Mouse (Mus musculus) cerebellum, adult 2 months (tissue): Measurements from ENCODE around the gene Trank1. TPM values are rescaled to one million over a fixed set of nuclear protein-coding genes. Genes with fewer than 3 reads are reported as not detected.

Source experiments
- DNase-seq, 2 experiments: peaks; one replicate each; pipeline ENCODE4 v3.0.0; 2021
- H3K27ac ChIP-seq: fragments of 200-500 bp; 2 replicates; pipeline ENCODE4 v1.5.1; 2012; ENCODE audit warnings: low read length, control low read depth, inconsistent platforms; ENCODE audit not compliant: insufficient read depth
- H3K27me3 ChIP-seq: fragments of 200-500 bp; 2 replicates; pipeline ENCODE4 v1.6.1; 2012; ENCODE audit warnings: inconsistent platforms, mild to moderate bottlenecking, low read length, moderate library complexity; ENCODE audit not compliant: control insufficient read depth, insufficient read depth
- H3K4me1 ChIP-seq: fragments of 200-500 bp; 2 replicates; pipeline ENCODE4 v1.6.1; 2011; ENCODE audit warnings: low read length; ENCODE audit not compliant: control insufficient read depth, insufficient read depth
- H3K4me3 ChIP-seq: fragments of 200-500 bp; replicated peaks from 2 replicates; pipeline ENCODE3; 2011; ENCODE audit warnings: mild to moderate bottlenecking, low read depth, low read length, control low read depth; ENCODE audit not compliant: insufficient read depth
- CTCF ChIP-seq: fragments of 200-500 bp; IDR thresholded peaks from 2 replicates; pipeline ENCODE4 v1.5.1; 2011; ENCODE audit warnings: low read depth, mild to moderate bottlenecking, control low read depth, low read length, moderate library complexity, borderline replicate concordance; ENCODE audit not compliant: insufficient read depth
- POLR2A ChIP-seq: fragments of 200-500 bp; IDR thresholded peaks from 2 replicates; pipeline ENCODE4 v1.6.1; 2011; ENCODE audit warnings: low read length, control low read depth, borderline replicate concordance; ENCODE audit not compliant: insufficient read depth
- WGBS: fragments of 180-500 bp; shearing (Covaris S2); methylation state at CpG from one replicate; pipeline ENCODE4 v1.1.7; 2018; 5-methylcytosine and 5-hydroxymethylcytosine counted together
- polyA plus RNA-seq: library from polyadenylated mRNA; depleted of rRNA; stranded (reverse); fragments of >200 nt; gene quantifications from 2 replicates; pipeline ENCODE4 v1.2.3, GENCODE M21; 2012

Gene Trank1
- polyA plus RNA-seq, 1 experiment = 93.4 TPM

DNA sequence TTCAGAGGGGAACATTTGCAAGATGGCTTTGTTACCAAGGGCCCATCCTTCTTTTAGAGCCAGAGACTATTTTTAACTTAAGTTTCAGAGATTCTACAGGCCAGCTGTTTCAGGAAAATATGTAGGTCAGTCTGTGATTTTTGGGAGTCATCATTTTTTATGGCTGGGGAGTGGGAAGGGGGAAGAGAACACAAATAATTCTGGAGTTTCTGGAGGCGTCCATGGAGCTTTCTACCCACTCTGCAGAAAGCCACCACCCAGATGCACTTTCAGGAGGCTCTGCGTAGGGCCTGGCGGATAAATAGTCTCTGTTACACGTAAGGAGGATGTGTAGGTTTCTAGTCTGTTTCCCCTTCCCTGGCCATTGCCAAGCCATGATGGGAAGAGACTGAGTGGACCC, 88.5 kb downstream of the Trank1 start:
- no peaks in the 10 kb centered on the region for H3K27me3 ChIP-seq
- 96% methylated on average over 4 of the region's 4 CpGs for WGBS
- no peak overlapping the region for H3K4me3 ChIP-seq
- H3K4me1 ChIP-seq = no peaks in the 10 kb centered on the region
- no peak for DNase-seq
- no peak for TF ChIP-seq POLR2A
- TF ChIP-seq CTCF = no peak
- no peak overlapping the region for H3K27ac ChIP-seq

DNA sequence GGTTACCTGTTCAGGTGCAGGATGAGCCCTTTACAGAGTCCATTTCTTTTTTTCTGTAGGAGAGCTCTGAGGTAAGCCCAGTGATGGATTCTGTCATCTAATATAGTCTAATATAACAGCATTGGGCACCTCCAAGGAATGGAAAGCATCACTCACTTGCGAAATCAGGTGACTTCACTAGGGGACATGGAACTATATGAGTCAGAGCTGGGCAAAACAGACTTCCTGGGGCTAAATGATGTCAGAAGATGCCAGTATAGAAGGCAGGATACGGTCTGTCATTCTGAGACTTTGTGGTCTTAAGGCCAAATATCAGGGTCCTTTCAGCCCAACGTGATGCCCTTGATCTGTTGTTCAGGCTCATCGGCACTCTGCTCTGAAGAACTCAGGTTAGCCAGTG, 91.6 kb downstream of the Trank1 start:
- 96% methylated on average over 4 of the region's 4 CpGs for WGBS
- Histone ChIP-seq H3K27me3 (no peaks in the 10 kb centered on the region), H3K27ac (no peak overlapping the region), H3K4me3 (no peak overlapping the region), H3K4me1 (no peaks in the 10 kb centered on the region)
- TF ChIP-seq CTCF (no peak), POLR2A (no peak)
- no peak for DNase-seq

DNA sequence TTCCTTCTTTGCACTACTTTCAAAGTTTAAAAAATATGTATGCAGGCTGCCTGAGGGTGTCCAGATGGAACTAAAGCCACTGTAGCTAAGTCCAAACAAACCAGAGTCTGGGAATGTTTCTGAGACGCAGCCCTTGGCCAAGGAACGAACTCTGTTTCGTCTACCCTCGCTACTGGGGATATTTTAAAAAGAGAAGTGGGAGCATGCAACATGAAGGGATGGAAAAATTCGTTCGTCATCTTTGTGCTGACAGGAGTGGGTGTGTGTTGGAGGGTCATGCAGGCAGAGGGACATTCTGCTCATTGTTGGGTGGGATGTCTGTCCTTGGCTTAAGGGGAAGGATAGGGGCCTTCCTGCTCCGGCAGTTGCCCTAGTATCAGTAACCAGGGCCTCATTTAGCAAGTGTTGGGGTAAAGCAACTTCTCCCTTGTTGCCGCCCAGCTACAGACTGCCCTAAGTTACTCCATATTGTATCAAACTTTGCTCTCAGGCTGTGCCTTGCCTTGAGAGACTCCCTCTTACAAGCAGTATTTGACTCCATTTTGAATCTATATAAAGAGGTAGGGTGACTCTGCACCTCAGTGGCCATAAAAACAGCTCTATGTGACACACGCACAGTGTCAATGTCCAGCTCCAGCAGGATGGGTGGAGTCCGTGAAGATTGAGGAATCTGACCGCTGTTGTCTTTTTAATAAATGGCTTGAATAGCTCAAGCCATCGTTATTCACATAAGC, 93.0 kb downstream of the Trank1 start:
- H3K4me1 ChIP-seq = no peaks in the 10 kb centered on the region
- TF ChIP-seq CTCF = no peak
- TF ChIP-seq POLR2A = no peak
- H3K4me3 ChIP-seq = no peak overlapping the region
- 85% methylated on average over 12 of the region's 12 CpGs for WGBS
- no peak for DNase-seq
- H3K27me3 ChIP-seq = no peaks in the 10 kb centered on the region
- no peak overlapping the region for H3K27ac ChIP-seq

DNA sequence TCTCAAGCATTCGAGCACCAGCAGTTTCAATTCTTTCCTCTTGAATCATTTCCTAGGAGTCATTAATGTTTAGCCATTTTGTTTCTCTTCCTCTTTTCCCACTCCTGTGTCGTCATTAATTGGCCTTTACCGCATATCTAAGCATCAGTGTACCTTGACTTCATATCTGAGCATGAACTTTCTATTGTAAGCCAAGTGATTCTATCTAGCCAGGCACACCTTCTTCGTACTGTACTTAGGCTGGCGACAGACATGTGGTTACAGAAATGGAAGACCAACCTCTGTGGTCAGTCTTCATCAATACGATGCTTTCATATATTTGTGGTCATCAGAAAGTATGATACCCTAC, 93.5 kb downstream of the Trank1 start:
- DNase-seq = no peak
- H3K27me3 ChIP-seq = no peaks in the 10 kb centered on the region
- H3K27ac ChIP-seq = no peak overlapping the region
- H3K4me1 ChIP-seq = no peaks in the 10 kb centered on the region
- TF ChIP-seq POLR2A (no peak), CTCF (no peak)
- no peak overlapping the region for H3K4me3 ChIP-seq
- WGBS = 93% methylated on average over 6 of the region's 6 CpGs

DNA sequence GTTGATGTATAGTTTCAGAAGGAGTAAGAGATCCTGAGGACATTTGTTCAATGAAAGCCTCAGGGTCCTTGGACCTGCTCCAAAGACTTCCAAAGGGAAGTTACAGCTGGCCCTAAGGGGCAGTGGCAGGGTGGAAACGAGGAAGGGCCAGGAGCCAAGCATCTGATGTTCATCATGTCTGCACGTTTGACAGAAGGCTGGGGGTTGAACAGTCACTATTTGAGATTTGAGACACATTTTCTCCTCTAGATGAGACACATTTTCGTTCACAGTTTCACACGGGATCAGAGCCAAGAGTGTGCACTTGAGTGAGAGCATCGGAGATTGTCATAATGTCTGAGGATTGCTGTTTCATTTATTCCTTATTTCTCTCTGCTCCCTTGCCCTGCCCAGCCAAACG, 96.5 kb downstream of the Trank1 start:
- no peak for DNase-seq
- no peaks in the 10 kb centered on the region for H3K4me1 ChIP-seq
- no peak overlapping the region for H3K4me3 ChIP-seq
- H3K27me3 ChIP-seq = no peaks in the 10 kb centered on the region
- 8% methylated on average over 6 of the region's 6 CpGs for WGBS
- TF ChIP-seq CTCF (no peak), POLR2A (no peak)
- no peak overlapping the region for H3K27ac ChIP-seq

DNA sequence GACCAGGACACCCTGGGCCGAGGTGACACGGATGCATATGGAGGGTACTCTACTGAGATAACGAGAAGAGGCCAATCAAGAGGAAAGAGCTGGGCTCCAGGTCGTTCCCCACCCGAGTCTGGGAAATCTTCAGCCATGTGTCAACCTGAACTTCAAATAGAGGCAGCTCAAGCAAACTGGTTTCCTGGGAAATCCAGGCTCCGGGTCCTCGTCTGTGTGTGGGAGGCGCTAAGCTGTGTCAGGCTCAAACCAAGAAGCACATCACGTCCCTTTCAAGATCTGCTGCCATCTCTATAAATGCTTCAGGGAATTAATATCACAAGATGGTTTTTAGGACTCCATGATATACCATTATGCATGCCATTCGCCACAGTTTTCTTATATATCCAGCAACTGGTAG, 96.9 kb downstream of the Trank1 start:
- 39% methylated on average over 10 of the region's 10 CpGs for WGBS
- no peak for DNase-seq
- TF ChIP-seq POLR2A (no peak), CTCF (no peak)
- Histone ChIP-seq H3K27ac (no peak overlapping the region), H3K27me3 (no peaks in the 10 kb centered on the region), H3K4me1 (no peaks in the 10 kb centered on the region), H3K4me3 (no peak overlapping the region)

DNA sequence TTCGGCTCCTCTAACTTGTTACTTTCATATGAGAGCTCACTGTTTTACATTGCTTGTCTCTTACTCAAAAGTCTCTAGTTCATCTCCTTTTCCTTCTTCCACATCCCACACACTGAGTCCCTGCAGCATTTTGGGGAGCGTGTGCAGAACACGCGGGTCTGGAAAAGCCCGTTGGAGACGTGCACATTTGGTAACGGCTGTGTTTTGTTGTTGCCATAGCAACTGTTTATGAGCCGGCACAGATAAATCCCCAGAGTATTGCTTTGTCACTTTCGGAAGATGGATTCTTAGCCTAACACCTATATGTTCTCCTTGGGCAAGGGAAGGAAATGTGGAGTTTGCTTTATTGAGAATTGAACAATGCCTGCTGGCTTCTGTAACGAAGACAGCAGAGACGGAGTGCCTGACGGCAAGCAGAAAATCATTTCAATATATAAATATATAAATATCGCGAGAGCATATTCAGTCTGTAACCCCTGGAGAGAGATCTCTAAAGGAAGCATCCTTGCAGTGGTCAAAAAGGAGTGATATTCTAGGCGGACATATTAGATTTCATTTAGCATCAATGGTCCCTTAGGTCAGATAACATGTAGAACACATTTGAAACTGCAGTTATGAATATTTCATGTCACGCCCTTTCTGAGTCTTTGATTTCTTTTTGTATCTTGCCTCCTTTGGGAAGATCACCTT, 101.1 kb downstream of the Trank1 start:
- no peak overlapping the region for H3K27ac ChIP-seq
- 25% methylated on average over 16 of the region's 16 CpGs for WGBS
- TF ChIP-seq POLR2A (no peak), CTCF (no peak)
- no peaks in the 10 kb centered on the region for H3K27me3 ChIP-seq
- no peaks in the 10 kb centered on the region for H3K4me1 ChIP-seq
- DNase-seq = no peak
- H3K4me3 ChIP-seq = no peak overlapping the region

DNA sequence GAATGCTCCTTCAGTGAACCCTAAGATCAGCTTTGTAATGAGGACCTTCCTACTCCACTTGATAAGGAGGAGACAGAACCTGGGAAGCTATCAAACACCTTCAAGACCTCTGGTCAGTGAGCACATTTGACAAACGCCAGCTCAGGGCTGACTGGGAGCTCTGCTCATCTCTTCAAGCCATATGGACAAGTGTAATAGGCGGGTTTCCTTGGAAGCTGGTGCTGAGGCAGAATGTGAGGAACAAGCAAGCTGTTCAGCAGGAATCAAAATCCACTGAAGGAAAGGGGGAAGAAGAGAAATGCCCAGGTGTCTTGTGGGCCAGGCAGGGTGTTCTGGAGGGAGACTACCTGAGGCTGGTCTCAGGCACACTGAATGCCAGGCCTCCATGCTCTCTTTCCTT, 110.3 kb downstream of the Trank1 start:
- DNase-seq = no peak
- TF ChIP-seq CTCF = no peak
- TF ChIP-seq POLR2A = no peak
- 67% methylated on average over 2 of the region's 2 CpGs for WGBS

DNA sequence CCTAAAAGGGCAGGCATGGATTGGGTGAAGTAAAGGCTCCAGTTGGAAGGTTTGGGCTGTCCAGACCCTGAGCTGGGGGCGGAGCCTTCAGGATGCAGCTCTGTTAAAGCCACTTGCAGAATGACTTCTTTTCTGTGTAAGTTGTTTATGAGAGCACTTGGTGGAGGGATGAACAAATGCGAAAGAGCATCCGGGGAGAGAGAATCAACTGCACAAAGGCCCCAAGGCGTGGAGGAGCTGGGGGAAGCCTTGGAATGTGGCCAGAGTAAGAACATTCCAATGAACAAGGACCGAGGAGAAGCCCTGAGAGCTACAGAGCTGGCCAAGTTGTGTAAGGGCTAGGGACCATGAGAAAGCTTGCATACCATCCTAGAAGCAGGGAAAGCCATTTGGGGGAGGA, 111.0 kb downstream of the Trank1 start:
- no peaks in the 10 kb centered on the region for H3K4me1 ChIP-seq
- H3K27me3 ChIP-seq = no peaks in the 10 kb centered on the region
- TF ChIP-seq POLR2A (no peak), CTCF (no peak)
- DNase-seq = no peak
- no peak overlapping the region for H3K4me3 ChIP-seq
- WGBS = 37% methylated on average over 5 of the region's 5 CpGs
- no peak overlapping the region for H3K27ac ChIP-seq

More for the DNA sequence above, 110.3 kb downstream of the Trank1 start:
- H3K27me3 ChIP-seq = no peaks in the 10 kb centered on the region
- H3K4me3 ChIP-seq = no peak overlapping the region
- no peaks in the 10 kb centered on the region for H3K4me1 ChIP-seq
- H3K27ac ChIP-seq = no peak overlapping the region
